Mouse (Mus musculus): ENCODE results near the gene Mbd3.
A peak's percentile ranks its signal among the peaks of the same experiment; 100 is the strongest.

DNA sequence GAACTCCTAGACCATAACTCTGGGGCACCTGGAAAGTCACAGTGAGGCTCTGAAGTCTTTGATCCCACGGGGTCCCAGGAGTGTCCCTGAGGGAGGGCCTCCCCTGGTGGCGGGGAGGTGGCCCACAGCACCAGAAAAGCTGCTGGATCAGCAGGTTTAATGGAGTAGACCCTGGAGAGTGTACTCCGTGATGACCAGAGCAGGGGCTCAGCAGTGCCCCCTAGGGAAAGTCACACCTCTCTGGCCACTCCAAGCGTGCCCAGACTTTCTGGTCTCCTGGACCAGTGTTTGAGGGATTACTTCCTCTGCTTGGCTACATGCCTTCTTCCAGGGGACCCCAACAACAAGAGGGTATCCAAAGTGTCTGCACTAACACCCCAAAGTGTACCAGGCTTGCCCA lies 15.9 kb downstream of the Mbd3 start:
- TF ChIP-seq CTCF (IDR thresholded peaks at IDR 0.05; ENCODE audit: low read depth, low read length) = 0 out of 2 replicates have a peak, but pooled peaks have one; percentile 3
- no peak for TF ChIP-seq GATA1 (IDR thresholded peaks at IDR 0.05; ENCODE audit: borderline replicate concordance, low read length)
- no peak for TF ChIP-seq GATA2 (IDR thresholded peaks at IDR 0.05; ENCODE audit: borderline replicate concordance, low read depth, low read length)
